Mouse (Mus musculus) liver, embryonic 14.5 days (tissue): Measurements from ENCODE around the gene Pdcl3. TPM values are rescaled to one million over a fixed set of nuclear protein-coding genes. Genes with fewer than 3 reads are reported as not detected.

ENCODE experiments used
- ATAC-seq: fragments of 200-750 bp; cut with Nextera tagmentation; 2 replicates; pipeline ENCODE4 v1.8.0; 2017; ENCODE audit warnings: moderate number of reproducible peaks, mild to moderate bottlenecking, moderate library complexity; ENCODE audit not compliant: insufficient read depth
- DNase-seq, 3 experiments: peaks; one replicate each; pipeline ENCODE4 v3.0.0-alpha.2; 2012 to 2013; ENCODE audit warnings: low read depth in 3 of 3, low spot score in 3 of 3
- H3K27ac ChIP-seq: fragments of 300-500 bp; sonication (generic); 2 replicates; pipeline ENCODE4 v1.5.1; 2014; ENCODE audit warnings: moderate library complexity, mild to moderate bottlenecking, control low read depth, inconsistent platforms
- H3K27me3 ChIP-seq: fragments of 300-500 bp; sonication (generic); 2 replicates; pipeline ENCODE4 v1.6.1; 2014; ENCODE audit warnings: mild to moderate bottlenecking, low read length, moderate library complexity; ENCODE audit not compliant: control insufficient read depth, insufficient read depth
- H3K36me3 ChIP-seq: fragments of 300-500 bp; sonication (generic); replicated peaks from 2 replicates; pipeline ENCODE4 v1.6.1; 2014; ENCODE audit warnings: low read depth; ENCODE audit not compliant: control insufficient read depth, insufficient read depth
- H3K4me1 ChIP-seq, 2 experiments: fragments of 200-500 bp in 1 of 2; fragments of 300-500 bp in 1 of 2; sonication (generic) in 1 of 2; replicated peaks; 2 replicates each; pipeline ENCODE4 v1.6.1; 2012 to 2014; ENCODE audit warnings: antibody characterized with exemption in 1 of 2, inconsistent platforms in 1 of 2, low read length in 1 of 2; ENCODE audit not compliant: control insufficient read depth in 2 of 2, insufficient read depth in 2 of 2
- H3K4me2 ChIP-seq: fragments of 300-500 bp; sonication (generic); 2 replicates; pipeline ENCODE4 v1.6.1; 2014; ENCODE audit warnings: low read depth, mild to moderate bottlenecking, control low read depth, moderate library complexity
- H3K4me3 ChIP-seq, 2 experiments: fragments of 200-500 bp in 1 of 2; fragments of 300-500 bp in 1 of 2; sonication (generic) in 1 of 2; 2 replicates each; pipeline ENCODE4 v1.5.1; 2012 to 2014; ENCODE audit warnings: low read depth in 2 of 2, low read length in 2 of 2, mild to moderate bottlenecking in 2 of 2, control low read depth in 1 of 2, inconsistent platforms in 1 of 2, moderate library complexity in 1 of 2; ENCODE audit not compliant: insufficient read depth in 1 of 2
- H3K9ac ChIP-seq: fragments of 300-500 bp; sonication (generic); replicated peaks from 2 replicates; pipeline ENCODE4 v1.6.1; 2014; ENCODE audit warnings: mild to moderate bottlenecking, control low read depth, moderate library complexity
- H3K9me3 ChIP-seq: fragments of 300-500 bp; sonication (generic); 2 replicates; pipeline ENCODE4 v1.6.1; 2016; ENCODE audit warnings: low read length, mixed read lengths; ENCODE audit not compliant: control insufficient read depth
- CTCF ChIP-seq: IDR thresholded peaks from 2 replicates; pipeline ENCODE4 v1.5.1; 2016; ENCODE audit warnings: antibody characterized with exemption, low read depth, control low read depth
- EP300 ChIP-seq: IDR thresholded peaks from 2 replicates; pipeline ENCODE4 v1.6.1; 2016; ENCODE audit warnings: antibody characterized with exemption, low read depth
- WGBS: fragments of 180-500 bp; shearing (Covaris S2); extraction: QIAGEN DNeasy Blood & Tissue Kit; methylation state at CpG from one replicate; pipeline ENCODE4 v1.1.7; 2014; ENCODE audit not compliant: insufficient replicate concordance; 5-methylcytosine and 5-hydroxymethylcytosine counted together
- polyA plus RNA-seq, 2 experiments: library from polyadenylated mRNA; depleted of rRNA in 1 of 2; stranded (reverse) in 1 of 2; unstranded in 1 of 2; fragments of >200 nt; fragmentation: Nextera tagmentation in 1 of 2; extraction: Ambion mirVana in 1 of 2; gene quantifications; 2 replicates each; pipeline versions ENCODE4 v1.2.1 to v1.2.3; 2012 to 2014

Gene Pdcl3
- polyA plus RNA-seq (2012; rRNA removed) (11.6 and 24.1 TPM in 2 replicates), polyA plus RNA-seq (2014; fragmentation: Nextera tagmentation; extraction: Ambion mirVana) (30.6 and 36.3 TPM in 2 replicates)

GRCm38 (mm10) chr1:38985308-38985707, at the start of gene Pdcl3:
TSS of gene Pdcl3 (plus strand) at chr1:38985608.
- Histone ChIP-seq H3K27me3 (no peaks in the 10 kb centered on the region), H3K9ac (no peak within 1 kb of the TSS), H3K9me3 (no peaks in the 10 kb centered on the region), H3K36me3 (no peaks in the 10 kb centered on the region), H3K27ac (no peak within 1 kb of the TSS), H3K4me1 (peaks cover 0 to 9% of the 10 kb centered on the region in 2 experiments; a peak in 2 of 4 replicates), H3K4me3 (no peak within 1 kb of the TSS), H3K4me2 (no peak within 1 kb of the TSS)
- 66% methylated on average over 3 of the region's 3 CpGs for WGBS
- ATAC-seq, result no peak
- no peak for DNase-seq
- no peak for TF ChIP-seq CTCF
- TF ChIP-seq EP300, result no peak

- H3K27me3 ChIP-seq, result no peaks in the 10 kb centered on the region
- H3K9ac ChIP-seq, result no peak overlapping the region
- no peaks in the 10 kb centered on the region for H3K36me3 ChIP-seq
- DNase-seq (peak; percentile 2 to 5 (median 3)), ATAC-seq (no peak)
- no peaks in the 10 kb centered on the region for H3K4me1 ChIP-seq
- WGBS, result 25% methylated on average over 6 of the region's 6 CpGs
- TF ChIP-seq EP300, result no peak
- peak; percentile 81 for TF ChIP-seq CTCF
- no peak overlapping the region for H3K27ac ChIP-seq
- H3K4me3 ChIP-seq, result no peak overlapping the region
- no peak overlapping the region for H3K4me2 ChIP-seq
- H3K9me3 ChIP-seq, result no peaks in the 10 kb centered on the region
Measured at GRCm38 (mm10) chr1:38936780-38937179, 48.6 kb upstream of the Pdcl3 start.

DNA sequence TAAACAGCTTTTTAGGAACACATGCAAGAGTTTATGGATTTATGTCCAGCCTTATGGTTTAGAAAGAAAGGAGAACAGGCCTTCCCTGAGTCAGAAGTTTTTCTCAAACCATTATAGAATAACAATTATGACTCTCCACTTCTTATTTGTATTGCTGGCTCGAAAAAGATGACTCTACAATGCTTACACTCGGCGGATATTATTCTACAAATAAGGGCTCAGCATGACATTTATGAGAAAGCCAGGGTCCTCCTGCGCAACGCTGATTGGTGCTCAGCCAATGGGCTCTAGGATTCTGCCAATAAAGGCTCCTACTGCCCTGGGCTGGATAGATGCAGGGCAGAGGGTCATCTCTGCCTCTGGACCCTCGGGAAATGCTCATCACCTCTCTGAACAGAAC, 46.6 kb upstream of the Pdcl3 start, which contains the start of gene Nms:
Nms (plus strand) TSS at position 301 of the 400 bp plus-strand sequence.
- DNase-seq (no peak), ATAC-seq (no peak)
- Histone ChIP-seq H3K27ac (no peak within 1 kb of the TSS), H3K9me3 (no peaks in the 10 kb centered on the region), H3K27me3 (no peaks in the 10 kb centered on the region), H3K4me2 (no peak within 1 kb of the TSS), H3K4me3 (no peak within 1 kb of the TSS), H3K36me3 (no peaks in the 10 kb centered on the region), H3K9ac (no peak within 1 kb of the TSS), H3K4me1 (no peaks in the 10 kb centered on the region)
- 50% methylated on average over 6 of the region's 6 CpGs for WGBS
- TF ChIP-seq EP300 (no peak), CTCF (no peak)

- Histone ChIP-seq H3K36me3 (no peaks in the 10 kb centered on the region), H3K27me3 (no peaks in the 10 kb centered on the region), H3K27ac (no peak overlapping the region), H3K9me3 (no peaks in the 10 kb centered on the region), H3K4me3 (no peak overlapping the region), H3K9ac (no peak overlapping the region), H3K4me2 (no peak overlapping the region), H3K4me1 (no peaks in the 10 kb centered on the region)
- DNase-seq, result no peak
- ATAC-seq, result no peak
- TF ChIP-seq EP300, result no peak
- no peak for TF ChIP-seq CTCF
- WGBS, result 5% methylated on average over 5 of the region's 5 CpGs
Measured at GRCm38 (mm10) chr1:38939608-38940007, 45.8 kb upstream of the Pdcl3 start.

DNA sequence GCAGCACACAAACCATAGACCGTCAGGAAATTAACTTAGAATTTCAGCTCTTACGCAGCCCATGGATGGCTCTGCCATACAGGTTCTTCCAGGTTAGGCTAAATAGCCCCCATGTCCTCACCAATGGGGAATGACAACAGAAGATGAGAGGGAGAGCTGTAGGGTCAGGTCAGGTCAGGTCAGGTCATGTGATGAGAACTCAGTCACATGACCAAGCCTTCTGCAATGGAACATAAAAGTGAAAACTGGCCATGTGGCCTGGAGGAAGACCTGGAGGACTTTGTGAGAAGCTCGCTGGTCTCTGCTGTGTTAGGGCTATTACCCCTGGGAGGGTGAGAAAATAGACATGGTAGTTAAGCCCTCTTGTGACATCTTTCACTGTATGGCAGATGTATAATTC, 29.0 kb upstream of the Pdcl3 start:
- H3K9me3 ChIP-seq, result no peaks in the 10 kb centered on the region
- TF ChIP-seq EP300 (no peak), CTCF (no peak)
- DNase-seq, result no peak
- H3K9ac ChIP-seq, result no peak overlapping the region
- H3K27ac ChIP-seq, result no peak overlapping the region
- H3K4me2 ChIP-seq, result no peak overlapping the region
- H3K36me3 ChIP-seq, result no peaks in the 10 kb centered on the region
- H3K4me3 ChIP-seq, result no peak overlapping the region
- no peak for ATAC-seq
- no peaks in the 10 kb centered on the region for H3K4me1 ChIP-seq
- 70% methylated on average over 3 of the region's 3 CpGs for WGBS
- H3K27me3 ChIP-seq, result no peaks in the 10 kb centered on the region
